Mouse (Mus musculus): ENCODE data around the gene Plac8.

DNA sequence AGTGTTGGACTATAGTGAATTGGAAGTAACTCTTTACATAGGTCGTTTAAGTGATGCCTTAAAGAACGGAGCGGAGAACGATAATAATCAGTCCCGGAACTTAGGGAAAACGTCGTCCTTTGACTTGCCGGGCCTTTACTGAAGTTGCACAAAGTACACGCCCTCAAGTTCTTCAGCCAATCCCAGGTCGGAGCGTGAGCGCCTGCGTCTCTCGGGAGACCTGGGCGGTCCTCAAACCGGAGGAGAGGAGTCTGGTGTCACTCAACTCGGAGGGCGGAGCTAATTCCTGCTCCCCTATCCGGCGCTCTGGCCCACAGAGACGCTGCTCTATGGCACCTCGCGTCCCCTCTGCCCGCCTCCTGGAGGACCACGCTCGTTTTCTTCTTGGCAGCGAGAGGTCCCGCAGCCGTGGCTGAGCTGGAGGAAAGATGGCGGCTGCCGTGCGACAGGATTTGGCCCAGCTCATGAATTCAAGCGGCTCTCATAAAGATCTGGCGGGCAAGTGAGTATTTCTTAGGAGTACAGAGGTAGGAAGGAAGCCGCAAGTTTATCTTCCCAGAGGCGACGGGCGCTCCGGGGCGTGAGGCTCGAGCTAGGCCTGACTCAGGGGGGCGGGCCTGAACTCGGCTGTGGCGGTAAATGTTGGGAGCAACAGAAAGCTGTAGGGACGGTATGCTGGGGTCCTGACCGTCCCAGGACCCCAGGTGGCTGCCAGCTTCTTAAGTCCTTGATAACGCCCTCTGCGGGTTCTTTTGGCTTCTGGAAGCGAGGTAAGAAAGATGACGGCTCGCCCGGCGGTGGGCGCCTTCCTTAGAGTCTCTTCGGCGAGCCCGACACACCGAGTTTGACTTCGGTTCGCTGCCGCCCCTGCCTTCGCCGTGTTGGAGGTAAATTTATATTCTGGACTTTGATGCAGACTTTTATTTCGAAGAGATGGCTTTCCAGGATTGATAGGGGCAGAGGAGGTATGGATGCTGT lies 53.7 kb downstream of the Plac8 start, which contains the start of gene Cops4:
- TF ChIP-seq MYC (IDR thresholded peaks at IDR 0.05; ENCODE audit: low read depth, low read length) (peak; percentile 86), ZKSCAN1 (IDR thresholded peaks at IDR 0.05; ENCODE audit: low read depth, low read length) (no peak), USF1 (IDR thresholded peaks at IDR 0.05; ENCODE audit: low read depth, low read length) (peak; percentile 38), CHD2 (IDR thresholded peaks at IDR 0.05; ENCODE audit: low read length) (peak; percentile 65), ZNF384 (IDR thresholded peaks at IDR 0.05; ENCODE audit: low read depth, low read length) (no peak), CTCF (IDR thresholded peaks at IDR 0.05 in 2 of 3, conservative IDR thresholded peaks at IDR 0.05 in 1 of 3; ENCODE audit: control insufficient read depth in 1 of 3, insufficient read depth in 1 of 3, low read depth in 2 of 3, low read length in 3 of 3, poor library complexity in 1 of 3, severe bottlenecking in 1 of 3) (no peak), USF2 (IDR thresholded peaks at IDR 0.05; ENCODE audit: borderline replicate concordance in 1 of 2, insufficient read depth in 1 of 2, low read depth in 1 of 2, low read length in 2 of 2) (no peak), TAL1 (IDR thresholded peaks at IDR 0.05; ENCODE audit: low read length) (no peak), ETS1 (IDR thresholded peaks at IDR 0.05; ENCODE audit: low read depth, low read length) (peak; percentile 64), POLR2A (IDR thresholded peaks at IDR 0.05; ENCODE audit: control insufficient read depth in 1 of 2, insufficient read depth in 1 of 2, low read depth in 1 of 2, low read length in 2 of 2, poor library complexity in 1 of 2) (peak; percentile 61 to 74; a peak in 3 of 4 replicates), BHLHE40 (IDR thresholded peaks at IDR 0.05; ENCODE audit: borderline replicate concordance, low read depth, low read length) (no peak)
